Mouse (Mus musculus): ENCODE measurements around the gene 1700025C18Rik. TPM values are rescaled to one million over a fixed set of nuclear protein-coding genes. Genes with fewer than 3 reads are reported as not detected.

Gene 1700025C18Rik
- not detected in 2 replicates for polyA plus RNA-seq (2015; fragmentation: Nextera tagmentation; extraction: Ambion mirVana)

DNA sequence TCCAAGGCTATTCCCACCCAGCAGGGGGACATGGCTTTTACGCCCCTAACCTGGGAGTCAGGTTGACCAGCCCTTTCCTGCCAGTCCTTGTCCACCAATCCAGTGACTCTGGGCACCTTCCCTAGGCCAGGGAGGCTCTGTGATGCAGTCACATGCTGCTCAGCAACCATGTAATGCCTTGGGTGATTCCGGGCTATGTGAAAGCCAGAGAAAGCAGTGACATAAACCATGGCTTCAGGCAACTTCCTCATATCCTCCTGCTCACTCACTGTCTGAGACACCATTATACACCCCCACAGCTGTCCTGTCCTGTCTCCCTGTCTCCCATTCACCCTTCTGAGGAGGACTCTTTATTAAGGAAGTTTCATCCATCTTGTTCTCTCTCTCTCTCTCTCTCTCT is at the start of gene 1700025C18Rik:
Gene 1700025C18Rik (minus strand): TSS at position 101 of the 400 bp plus-strand sequence.
- Histone ChIP-seq H3K4me3 (ENCODE audit: low read depth, low read length) (no peak within 1 kb of the TSS), H3K4me1 (ENCODE audit: insufficient read depth, low read depth, low read length) (no peaks in the 10 kb centered on the region), H3K27ac (ENCODE audit: low read length) (no peak within 1 kb of the TSS), H3K27me3 (replicated peaks; ENCODE audit: insufficient read depth, low read length) (no peaks in the 10 kb centered on the region), H3K9me3 (ENCODE audit: low read length) (no peaks in the 10 kb centered on the region), H3K4me2 (replicated peaks; ENCODE audit: low read depth, low read length) (no peak within 1 kb of the TSS), H3K9ac (replicated peaks; ENCODE audit: low read depth) (no peak within 1 kb of the TSS), H3K36me3 (ENCODE audit: insufficient read depth, low read length) (no peaks in the 10 kb centered on the region)
- TF ChIP-seq CTCF (IDR thresholded peaks at IDR 0.05) (no peak), EP300 (IDR thresholded peaks at IDR 0.05) (no peak)
- no peak for DNase-seq (ENCODE audit: low spot score)
- ATAC-seq = no peak
- WGBS = 68% methylated on average over 2 of the region's 2 CpGs

DNA sequence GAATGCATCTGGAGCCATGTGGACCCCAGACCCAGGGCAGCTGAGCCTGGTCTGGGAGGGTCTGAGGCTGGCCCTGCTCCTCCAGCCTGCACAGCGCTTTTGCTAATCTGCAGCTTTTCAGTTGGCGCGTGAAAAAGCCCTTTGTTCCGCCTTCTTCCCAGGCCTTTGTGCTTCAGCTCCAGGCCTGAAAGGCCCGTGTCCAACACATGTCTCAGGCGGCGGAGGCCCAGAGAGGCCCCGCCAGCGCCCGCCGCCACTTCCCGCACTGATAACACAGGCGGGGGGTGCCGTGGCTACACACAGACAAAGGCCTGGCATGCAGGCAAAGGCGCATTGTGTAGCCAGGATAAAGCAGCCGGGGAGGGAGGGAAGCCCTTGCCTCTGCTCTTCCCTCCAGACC is 45.5 kb upstream of the 1700025C18Rik start:
- ATAC-seq (no peak), DNase-seq (ENCODE audit: low spot score) (no peak)
- TF ChIP-seq EP300 (IDR thresholded peaks at IDR 0.05) = no peak
- no peak for TF ChIP-seq CTCF (IDR thresholded peaks at IDR 0.05)
- Histone ChIP-seq H3K9ac (replicated peaks; ENCODE audit: low read depth) (no peak overlapping the region), H3K9me3 (ENCODE audit: low read length) (no peaks in the 10 kb centered on the region), H3K4me2 (replicated peaks; ENCODE audit: low read depth, low read length) (no peak overlapping the region), H3K36me3 (ENCODE audit: insufficient read depth, low read length) (no peaks in the 10 kb centered on the region), H3K4me3 (ENCODE audit: low read depth, low read length) (no peak overlapping the region), H3K4me1 (ENCODE audit: insufficient read depth, low read depth, low read length) (no peaks in the 10 kb centered on the region), H3K27me3 (replicated peaks; ENCODE audit: insufficient read depth, low read length) (no peaks in the 10 kb centered on the region), H3K27ac (ENCODE audit: low read length) (no peak overlapping the region)
- 14% methylated on average over 16 of the region's 16 CpGs for WGBS

DNA sequence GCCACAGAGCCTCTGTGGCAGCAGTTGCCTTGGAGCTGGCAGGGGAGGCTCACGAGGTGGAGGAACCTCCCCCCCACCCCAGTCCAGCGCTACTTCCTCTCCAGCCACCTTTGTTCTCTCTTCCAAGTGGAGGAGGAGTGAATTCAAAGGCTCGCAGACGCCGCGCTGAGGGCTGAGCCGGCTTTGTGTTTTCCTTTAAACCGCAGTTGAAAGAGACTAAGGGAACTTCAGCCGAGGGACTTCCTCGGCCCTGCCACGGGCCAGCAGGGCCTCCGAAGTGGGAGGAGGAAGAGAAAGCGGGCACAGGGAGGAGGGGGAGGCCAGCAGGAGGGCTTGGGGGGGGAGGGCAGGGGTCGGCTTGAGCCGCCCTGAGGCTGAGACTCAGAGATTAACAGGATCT is 43.0 kb upstream of the 1700025C18Rik start:
- peak; percentile 16 for DNase-seq (ENCODE audit: low spot score)
- no peak overlapping the region for H3K27ac ChIP-seq (ENCODE audit: low read length)
- 2% methylated on average over 15 of the region's 15 CpGs for WGBS

DNA sequence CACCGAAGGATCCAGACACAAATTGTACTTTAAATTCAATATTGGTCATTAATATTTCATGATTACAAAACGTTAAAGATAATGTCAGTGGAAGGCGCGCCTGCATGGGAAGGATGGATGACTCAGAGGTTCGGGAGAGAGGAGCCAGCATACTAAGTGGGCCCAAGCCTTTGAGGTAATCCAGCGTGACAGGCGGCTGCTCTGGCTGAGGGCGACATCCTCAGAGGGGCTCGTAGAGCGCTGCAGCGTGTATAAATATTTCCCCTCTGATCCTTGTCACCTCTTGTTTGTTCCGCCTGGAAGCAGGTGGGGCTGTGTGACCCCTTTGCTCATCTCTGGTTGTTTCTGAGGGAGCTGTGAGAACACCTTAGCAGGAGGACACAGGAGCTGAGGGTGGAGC is 40.9 kb upstream of the 1700025C18Rik start:
- WGBS = 35% methylated on average over 12 of the region's 12 CpGs
- TF ChIP-seq CTCF (IDR thresholded peaks at IDR 0.05) = no peak
- TF ChIP-seq EP300 (IDR thresholded peaks at IDR 0.05) = no peak
- no peak for DNase-seq (ENCODE audit: low spot score)

More for the DNA sequence above, 43.0 kb upstream of the 1700025C18Rik start:
- no peak overlapping the region for H3K9ac ChIP-seq (replicated peaks; ENCODE audit: low read depth)
- no peak overlapping the region for H3K4me3 ChIP-seq (ENCODE audit: low read depth, low read length)
- H3K9me3 ChIP-seq (ENCODE audit: low read length) = no peaks in the 10 kb centered on the region
- H3K36me3 ChIP-seq (ENCODE audit: insufficient read depth, low read length) = no peaks in the 10 kb centered on the region
- TF ChIP-seq CTCF (IDR thresholded peaks at IDR 0.05) (no peak), EP300 (IDR thresholded peaks at IDR 0.05) (no peak)
- H3K27me3 ChIP-seq (replicated peaks; ENCODE audit: insufficient read depth, low read length) = no peaks in the 10 kb centered on the region
- no peak overlapping the region; the same call in 1 of the 2 replicates for H3K4me2 ChIP-seq (replicated peaks; ENCODE audit: low read depth, low read length)
- no peaks in the 10 kb centered on the region for H3K4me1 ChIP-seq (ENCODE audit: insufficient read depth, low read depth, low read length)
- ATAC-seq = no peak

DNA sequence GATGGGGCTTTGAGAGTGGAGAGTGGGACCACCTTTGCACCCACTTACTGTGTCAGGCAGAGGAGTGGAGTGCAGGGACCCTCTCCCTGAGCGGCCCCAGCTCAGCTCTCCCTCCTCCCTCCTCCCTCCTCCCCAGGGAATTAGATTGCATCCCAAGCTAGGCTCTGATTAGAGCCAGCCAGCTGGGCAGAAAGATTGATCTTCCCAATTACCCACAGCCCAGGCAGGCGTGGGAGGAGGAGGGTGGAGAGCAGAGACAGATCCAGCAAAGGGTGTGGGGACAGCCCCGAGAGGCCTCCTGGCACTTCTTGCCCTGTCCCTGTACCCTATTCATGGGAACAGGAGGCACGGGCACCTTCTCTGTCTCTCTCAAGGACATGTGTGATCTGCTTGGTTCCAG is 38.6 kb upstream of the 1700025C18Rik start:
- ATAC-seq = no peak
- no peak for DNase-seq (ENCODE audit: low spot score)
- WGBS = 41% methylated on average over 4 of the region's 4 CpGs
- no peaks in the 10 kb centered on the region for H3K36me3 ChIP-seq (ENCODE audit: insufficient read depth, low read length)
- no peak overlapping the region for H3K9ac ChIP-seq (replicated peaks; ENCODE audit: low read depth)
- no peaks in the 10 kb centered on the region for H3K27me3 ChIP-seq (replicated peaks; ENCODE audit: insufficient read depth, low read length)
- no peak overlapping the region for H3K4me3 ChIP-seq (ENCODE audit: low read depth, low read length)
- no peak for TF ChIP-seq CTCF (IDR thresholded peaks at IDR 0.05)
- no peak for TF ChIP-seq EP300 (IDR thresholded peaks at IDR 0.05)
- no peaks in the 10 kb centered on the region for H3K9me3 ChIP-seq (ENCODE audit: low read length)
- no peak overlapping the region for H3K4me2 ChIP-seq (replicated peaks; ENCODE audit: low read depth, low read length)
- H3K27ac ChIP-seq (ENCODE audit: low read length) = no peak overlapping the region
- no peaks in the 10 kb centered on the region for H3K4me1 ChIP-seq (ENCODE audit: insufficient read depth, low read depth, low read length)

More for the DNA sequence above, 40.9 kb upstream of the 1700025C18Rik start:
- H3K9ac ChIP-seq (replicated peaks; ENCODE audit: low read depth) = no peak overlapping the region
- no peaks in the 10 kb centered on the region for H3K36me3 ChIP-seq (ENCODE audit: insufficient read depth, low read length)
- H3K27me3 ChIP-seq (replicated peaks; ENCODE audit: insufficient read depth, low read length) = no peaks in the 10 kb centered on the region
- H3K4me2 ChIP-seq (replicated peaks; ENCODE audit: low read depth, low read length) = no peak overlapping the region
- ATAC-seq = no peak
- no peak overlapping the region for H3K4me3 ChIP-seq (ENCODE audit: low read depth, low read length)
- no peaks in the 10 kb centered on the region for H3K9me3 ChIP-seq (ENCODE audit: low read length)
- H3K4me1 ChIP-seq (ENCODE audit: insufficient read depth, low read depth, low read length) = no peaks in the 10 kb centered on the region
- H3K27ac ChIP-seq (ENCODE audit: low read length) = no peak overlapping the region

DNA sequence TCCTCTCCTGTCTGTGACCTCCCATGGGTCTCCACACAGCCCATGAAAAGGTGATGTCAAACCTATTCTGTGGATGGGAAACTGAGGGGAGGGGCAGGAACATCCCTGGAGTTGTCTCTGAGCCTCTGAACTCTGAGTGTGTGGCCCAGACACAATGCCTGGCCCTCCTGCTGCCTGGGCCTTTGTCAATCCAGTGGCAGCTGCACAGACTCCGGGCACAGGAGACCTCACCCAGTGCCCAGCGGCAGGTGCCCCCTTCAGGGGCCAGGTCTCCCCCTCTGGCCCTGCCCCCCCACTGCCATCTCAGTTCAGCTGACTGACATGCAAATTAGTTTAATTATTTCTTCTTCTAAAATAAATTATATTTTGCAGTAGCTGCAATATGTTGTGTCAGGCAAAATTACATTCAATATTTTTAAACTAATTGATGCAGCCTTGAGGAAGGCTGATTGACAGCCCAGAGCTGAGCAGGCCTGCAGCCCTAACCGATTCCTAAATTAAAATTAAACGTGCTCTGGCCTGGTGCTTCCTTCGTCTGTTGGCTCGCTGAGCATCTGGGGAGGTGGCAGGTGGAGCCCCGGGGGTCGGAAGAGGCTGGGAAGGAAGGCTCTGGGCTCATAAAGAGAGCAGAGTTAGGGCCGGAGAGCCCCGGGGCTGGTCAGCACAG is 36.5 kb upstream of the 1700025C18Rik start:
- TF ChIP-seq EP300 (IDR thresholded peaks at IDR 0.05) (no peak), CTCF (IDR thresholded peaks at IDR 0.05) (no peak)
- Histone ChIP-seq H3K4me3 (ENCODE audit: low read depth, low read length) (no peak overlapping the region), H3K4me2 (replicated peaks; ENCODE audit: low read depth, low read length) (no peak overlapping the region), H3K27ac (ENCODE audit: low read length) (no peak overlapping the region), H3K9ac (replicated peaks; ENCODE audit: low read depth) (no peak overlapping the region), H3K27me3 (replicated peaks; ENCODE audit: insufficient read depth, low read length) (no peaks in the 10 kb centered on the region), H3K36me3 (ENCODE audit: insufficient read depth, low read length) (no peaks in the 10 kb centered on the region), H3K9me3 (ENCODE audit: low read length) (no peaks in the 10 kb centered on the region), H3K4me1 (ENCODE audit: insufficient read depth, low read depth, low read length) (no peaks in the 10 kb centered on the region)
- 57% methylated on average over 10 of the region's 10 CpGs for WGBS
- ATAC-seq (no peak), DNase-seq (ENCODE audit: low spot score) (no peak)
